Mouse (Mus musculus) hindbrain, embryonic 11.5 days (tissue): ENCODE data around the gene Frmd5. TPM values are rescaled to one million over a fixed set of nuclear protein-coding genes. Genes with fewer than 3 reads are reported as not detected.

Experiments used
- ATAC-seq: fragments of 200-750 bp; cut with Nextera tagmentation; 2 replicates; pipeline ENCODE4 v1.8.0; 2017; ENCODE audit warnings: mild to moderate bottlenecking, moderate TSS enrichment, moderate library complexity; ENCODE audit not compliant: low FRiP score
- DNase-seq: peaks from one replicate; pipeline ENCODE4 v3.0.0-alpha.2; 2015; ENCODE audit warnings: low spot score
- H3K27ac ChIP-seq: fragments of 300-500 bp; sonication (generic); 2 replicates; pipeline ENCODE4 v1.5.1; 2014; ENCODE audit warnings: mild to moderate bottlenecking, low read depth, low read length
- H3K27me3 ChIP-seq: fragments of 300-500 bp; sonication (generic); 2 replicates; pipeline ENCODE4 v1.6.1; 2014; ENCODE audit warnings: mild to moderate bottlenecking, low read length, moderate library complexity, mixed read lengths; ENCODE audit not compliant: control insufficient read depth, insufficient read depth
- H3K36me3 ChIP-seq: fragments of 300-500 bp; sonication (generic); 2 replicates; pipeline ENCODE4 v1.6.1; 2014; ENCODE audit warnings: mild to moderate bottlenecking, low read length, moderate library complexity, mixed read lengths; ENCODE audit not compliant: control insufficient read depth, insufficient read depth
- H3K4me1 ChIP-seq: fragments of 300-500 bp; sonication (generic); replicated peaks from 2 replicates; pipeline ENCODE4 v1.6.1; 2014; ENCODE audit warnings: low read length, mixed read lengths; ENCODE audit not compliant: control insufficient read depth, insufficient read depth
- H3K4me2 ChIP-seq: fragments of 300-500 bp; sonication (generic); replicated peaks from 2 replicates; pipeline ENCODE4 v1.6.1; 2014; ENCODE audit warnings: mild to moderate bottlenecking, low read depth, low read length
- H3K4me3 ChIP-seq: fragments of 300-500 bp; sonication (generic); 2 replicates; pipeline ENCODE4 v1.5.1; 2014; ENCODE audit warnings: low read depth, low read length
- H3K9ac ChIP-seq: fragments of 300-500 bp; sonication (generic); 2 replicates; pipeline ENCODE4 v1.6.1; 2014; ENCODE audit warnings: low read depth, low read length
- H3K9me3 ChIP-seq: fragments of 300-500 bp; sonication (generic); 2 replicates; pipeline ENCODE4 v1.6.1; 2016; ENCODE audit warnings: low read length; ENCODE audit not compliant: control insufficient read depth
- whole genome bisulfite sequencing: fragments of 180-500 bp; shearing (Covaris S2); extraction: QIAGEN DNeasy Blood & Tissue Kit; methylation state at CpG from one replicate; pipeline ENCODE4 v1.1.7; 2014; 5-methylcytosine and 5-hydroxymethylcytosine counted together
- polyA plus RNA-seq: library from polyadenylated mRNA; unstranded; fragments of >200 nt; fragmentation: Nextera tagmentation; extraction: Ambion mirVana; gene quantifications from 2 replicates; pipeline ENCODE4 v1.2.1, GENCODE M21; 2014

Gene Frmd5
- polyA plus RNA-seq, 1 experiment from 2014 or later = 18.5 TPM

GRCm38 (mm10) chr2:121646528-121646927 lies 160.4 kb downstream of the Frmd5 start:
- H3K9me3 ChIP-seq = no peaks in the 10 kb centered on the region
- H3K27me3 ChIP-seq = no peaks in the 10 kb centered on the region
- no peak overlapping the region for H3K9ac ChIP-seq
- H3K27ac ChIP-seq = no peak overlapping the region
- 69% methylated on average over 4 of the region's 4 CpGs for WGBS
- no peaks in the 10 kb centered on the region for H3K36me3 ChIP-seq
- H3K4me1 ChIP-seq = no peaks in the 10 kb centered on the region
- DNase-seq (no peak), ATAC-seq (no peak)
- H3K4me2 ChIP-seq = no peak overlapping the region
- no peak overlapping the region for H3K4me3 ChIP-seq

DNA sequence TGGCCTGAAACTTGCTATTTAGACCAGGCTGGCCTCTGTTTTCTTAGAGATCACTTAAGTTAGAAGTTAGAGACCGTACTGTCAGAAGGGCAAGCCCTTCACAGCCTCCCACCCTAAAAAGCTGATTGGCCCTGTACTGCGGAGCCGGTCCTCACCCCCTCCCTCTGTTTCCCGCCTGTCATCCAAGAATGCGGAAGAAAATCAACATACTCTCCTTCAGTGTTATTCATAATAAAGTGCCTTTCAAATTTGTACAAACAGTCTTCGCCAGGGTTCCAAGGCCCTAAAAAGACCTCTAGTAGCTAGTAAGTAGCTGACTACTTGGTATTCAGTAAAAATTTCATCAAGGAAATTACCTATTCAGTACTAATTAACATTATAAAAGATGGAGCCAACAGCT lies 164.0 kb downstream of the Frmd5 start:
- H3K9ac ChIP-seq = no peak overlapping the region
- DNase-seq = no peak
- H3K4me2 ChIP-seq = no peak overlapping the region
- no peaks in the 10 kb centered on the region for H3K9me3 ChIP-seq
- H3K27ac ChIP-seq = no peak overlapping the region
- no peaks in the 10 kb centered on the region for H3K36me3 ChIP-seq
- H3K27me3 ChIP-seq = no peaks in the 10 kb centered on the region
- 29% methylated on average over 6 of the region's 6 CpGs for WGBS
- no peaks in the 10 kb centered on the region for H3K4me1 ChIP-seq
- ATAC-seq = no peak
- H3K4me3 ChIP-seq = no peak overlapping the region

- no peaks in the 10 kb centered on the region for H3K9me3 ChIP-seq
- no peak overlapping the region for H3K9ac ChIP-seq
- no peaks in the 10 kb centered on the region for H3K27me3 ChIP-seq
- no peak for DNase-seq
- H3K36me3 ChIP-seq = no peaks in the 10 kb centered on the region
- H3K4me3 ChIP-seq = no peak overlapping the region
- no peaks in the 10 kb centered on the region for H3K4me1 ChIP-seq
- WGBS = 74% methylated on average over 4 of the region's 4 CpGs
- H3K27ac ChIP-seq = no peak overlapping the region
- no peak for ATAC-seq
- H3K4me2 ChIP-seq = no peak overlapping the region
Measured at GRCm38 (mm10) chr2:121632091-121632490, 174.8 kb downstream of the Frmd5 start.

DNA sequence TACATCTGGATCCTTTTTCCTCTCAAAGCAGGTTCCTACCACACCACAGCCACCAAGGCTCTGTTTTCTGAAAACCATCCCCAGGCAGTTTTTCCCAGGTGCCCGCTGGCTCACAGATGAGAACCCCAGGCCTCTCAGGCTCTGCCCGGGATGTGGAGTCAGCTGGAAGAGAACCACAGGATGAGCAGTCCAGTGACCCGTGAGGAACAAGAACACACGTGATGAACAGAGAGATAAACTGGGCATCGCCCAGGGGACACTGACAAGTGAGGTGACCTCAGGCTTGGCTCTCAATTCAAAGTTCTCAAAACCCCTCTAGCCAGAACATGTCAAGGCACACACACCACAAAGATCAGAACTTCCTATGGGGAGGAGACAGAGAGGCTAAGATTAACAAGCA lies 176.6 kb downstream of the Frmd5 start:
- no peak for DNase-seq
- H3K9ac ChIP-seq = no peak overlapping the region
- H3K4me2 ChIP-seq = no peak overlapping the region
- H3K27me3 ChIP-seq = no peaks in the 10 kb centered on the region
- no peak overlapping the region for H3K4me3 ChIP-seq
- H3K9me3 ChIP-seq = no peaks in the 10 kb centered on the region
- 70% methylated on average over 5 of the region's 5 CpGs for WGBS
- H3K36me3 ChIP-seq = no peaks in the 10 kb centered on the region
- no peaks in the 10 kb centered on the region for H3K4me1 ChIP-seq
- no peak overlapping the region for H3K27ac ChIP-seq
- ATAC-seq = no peak

DNA sequence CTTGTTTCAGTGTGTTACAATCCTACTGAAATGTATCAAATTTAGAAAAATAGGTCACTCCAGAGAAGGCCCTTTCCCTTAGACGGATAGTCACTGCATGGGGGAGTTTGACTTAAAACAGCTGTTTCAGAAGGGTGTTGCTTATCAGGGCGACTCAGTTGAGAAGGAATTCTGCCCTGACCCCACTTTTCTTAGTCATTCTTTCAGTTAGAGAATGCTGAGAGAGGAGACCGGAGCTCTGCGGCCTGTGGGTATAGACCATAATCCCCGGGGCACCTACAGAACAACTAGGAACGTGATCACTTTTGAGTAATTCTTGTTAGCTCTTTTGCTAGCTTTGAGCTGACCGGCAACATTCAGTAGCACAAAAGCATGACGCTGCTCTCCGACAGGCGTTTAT lies 178.6 kb downstream of the Frmd5 start:
- H3K36me3 ChIP-seq = no peaks in the 10 kb centered on the region
- H3K27me3 ChIP-seq = no peaks in the 10 kb centered on the region
- 82% methylated on average over 10 of the region's 10 CpGs for WGBS
- no peak for ATAC-seq
- no peak for DNase-seq
- no peaks in the 10 kb centered on the region for H3K4me1 ChIP-seq
- no peak overlapping the region for H3K9ac ChIP-seq
- no peaks in the 10 kb centered on the region for H3K9me3 ChIP-seq
- no peak overlapping the region for H3K4me2 ChIP-seq
- no peak overlapping the region for H3K4me3 ChIP-seq
- H3K27ac ChIP-seq = no peak overlapping the region

DNA sequence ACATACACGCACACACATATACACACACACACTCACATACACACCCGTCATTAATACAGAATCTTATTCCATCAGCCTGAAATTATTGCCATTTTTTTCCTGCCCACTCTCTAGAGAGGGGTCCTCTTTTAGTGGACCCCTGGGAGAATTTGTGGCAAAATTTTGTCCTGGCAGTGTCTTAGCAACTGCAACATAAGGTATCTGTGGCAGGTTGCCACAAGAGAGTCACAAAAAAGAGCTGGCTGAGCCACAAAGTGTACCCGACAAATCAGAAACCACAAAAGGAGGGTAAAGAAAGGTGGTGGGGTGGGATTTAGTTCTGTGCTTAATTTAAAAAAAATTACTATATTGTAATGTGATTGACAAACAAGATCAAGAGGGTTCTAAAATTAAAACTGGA lies 181.0 kb downstream of the Frmd5 start:
- Histone ChIP-seq H3K4me2 (no peak overlapping the region), H3K9me3 (no peaks in the 10 kb centered on the region)
- WGBS = 98% methylated on average over 3 of the region's 3 CpGs

DNA sequence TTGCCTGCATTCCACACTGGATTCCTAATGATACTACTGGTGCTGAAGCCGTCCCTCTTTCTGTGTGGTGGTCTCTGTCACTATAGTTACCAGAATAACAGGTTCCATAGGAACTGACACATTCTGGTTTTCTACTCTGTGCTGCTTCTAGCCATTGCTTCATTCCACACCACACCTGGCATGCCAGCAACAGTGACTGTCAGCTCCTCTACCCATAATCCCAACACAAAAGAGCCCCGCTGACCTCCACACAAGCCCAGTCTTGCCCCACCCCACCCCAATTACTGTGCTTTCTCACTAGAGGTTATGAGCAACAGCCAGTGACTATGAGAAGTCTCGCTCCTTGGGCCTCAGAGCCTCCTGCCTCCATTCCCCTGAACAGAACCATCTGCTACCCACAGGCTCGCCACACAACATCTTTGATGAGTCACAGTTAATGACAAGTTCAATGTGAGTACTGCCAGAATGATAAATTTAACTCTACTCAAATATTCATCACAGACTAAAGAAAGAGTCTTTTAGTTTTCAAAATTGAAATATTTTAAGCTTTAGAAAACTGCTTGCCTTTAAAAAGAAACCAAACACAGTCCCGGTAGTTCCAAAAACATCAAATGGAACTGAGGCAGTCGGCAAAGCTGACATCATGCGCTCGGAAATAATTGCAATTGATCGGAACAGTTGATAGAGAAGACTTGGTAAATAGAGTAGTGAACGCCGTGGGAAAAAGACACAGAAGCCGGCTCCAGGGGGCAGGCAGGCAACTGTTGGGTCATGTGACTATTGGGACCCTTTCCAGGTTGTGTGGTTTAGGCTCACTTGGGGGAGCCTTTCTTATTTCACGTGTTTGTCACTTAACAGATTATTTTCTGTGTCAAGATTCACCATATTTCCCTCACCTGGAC lies 185.4 kb downstream of the Frmd5 start:
- Histone ChIP-seq H3K27ac (no peak overlapping the region), H3K36me3 (no peaks in the 10 kb centered on the region), H3K9me3 (no peaks in the 10 kb centered on the region), H3K9ac (no peak overlapping the region), H3K27me3 (no peaks in the 10 kb centered on the region), H3K4me2 (no peak overlapping the region), H3K4me1 (0 out of 2 replicates have a peak, but pooled peaks cover 2% of the 10 kb centered on the region), H3K4me3 (no peak overlapping the region)
- ATAC-seq (no peak), DNase-seq (peak; percentile 12)
- WGBS = 61% methylated on average over 13 of the region's 13 CpGs

More for the DNA sequence above, 181.0 kb downstream of the Frmd5 start:
- no peaks in the 10 kb centered on the region for H3K27me3 ChIP-seq
- H3K4me1 ChIP-seq = 0 out of 2 replicates have a peak, but pooled peaks cover 2% of the 10 kb centered on the region
- H3K36me3 ChIP-seq = no peaks in the 10 kb centered on the region
- H3K4me3 ChIP-seq = no peak overlapping the region
- DNase-seq = no peak
- H3K9ac ChIP-seq = no peak overlapping the region
- no peak overlapping the region for H3K27ac ChIP-seq
- no peak for ATAC-seq

DNA sequence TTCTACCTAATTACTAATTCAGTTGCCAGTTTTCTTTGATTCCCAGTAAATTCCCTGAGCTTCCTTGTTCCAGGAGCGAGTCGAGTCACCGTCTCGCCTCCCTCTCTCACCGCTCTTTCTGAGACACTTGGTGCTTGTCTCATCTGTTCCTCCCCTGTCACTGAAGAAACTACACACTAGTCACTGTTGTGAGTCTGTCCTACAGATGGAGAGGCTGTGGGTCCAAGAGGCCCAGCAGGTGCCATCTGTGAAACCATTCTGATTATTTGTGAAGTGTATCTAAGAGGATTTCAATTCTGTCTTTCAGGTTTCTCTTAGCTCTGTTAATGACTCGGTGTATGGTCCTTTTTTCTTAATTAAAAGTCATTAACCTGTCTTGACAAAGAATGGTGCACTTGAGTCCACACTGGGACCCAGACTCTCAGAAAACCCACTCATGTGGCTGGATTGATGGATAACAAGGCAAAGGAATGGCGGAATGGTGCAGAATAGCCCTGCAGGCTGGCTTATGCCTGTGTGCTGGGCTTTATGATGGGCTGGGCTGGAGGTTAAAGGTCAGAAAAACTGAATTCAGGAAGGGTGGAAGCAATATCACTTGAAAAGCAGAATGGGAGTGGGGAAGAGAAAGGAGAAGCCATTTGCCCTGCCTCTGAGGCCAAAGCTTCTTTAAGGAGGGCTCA lies 186.2 kb downstream of the Frmd5 start:
- H3K27me3 ChIP-seq = no peaks in the 10 kb centered on the region
- no peak for DNase-seq
- no peaks in the 10 kb centered on the region for H3K9me3 ChIP-seq
- no peak overlapping the region for H3K4me3 ChIP-seq
- no peaks in the 10 kb centered on the region for H3K36me3 ChIP-seq
- 0 out of 2 replicates have a peak, but pooled peaks cover 2% of the 10 kb centered on the region for H3K4me1 ChIP-seq
- no peak for ATAC-seq
- no peak overlapping the region for H3K9ac ChIP-seq
- H3K27ac ChIP-seq = no peak overlapping the region
- no peak overlapping the region for H3K4me2 ChIP-seq
- 84% methylated on average over 7 of the region's 7 CpGs for WGBS

- Histone ChIP-seq H3K27ac (no peak overlapping the region), H3K9ac (no peak overlapping the region), H3K4me2 (no peak overlapping the region), H3K27me3 (no peaks in the 10 kb centered on the region), H3K4me1 (no peaks in the 10 kb centered on the region; the same call in 1 of the 2 replicates), H3K36me3 (no peaks in the 10 kb centered on the region), H3K9me3 (no peaks in the 10 kb centered on the region), H3K4me3 (no peak overlapping the region)
- no peak for DNase-seq
- ATAC-seq = no peak
- WGBS = 85% methylated on average over 7 of the region's 7 CpGs
Measured at GRCm38 (mm10) chr2:121615199-121615559, 191.7 kb downstream of the Frmd5 start.
